Mouse (Mus musculus) forebrain, embryonic 13.5 days (tissue): ENCODE results near the gene Gm4881. TPM values are rescaled to one million over a fixed set of nuclear protein-coding genes. Genes with fewer than 3 reads are reported as not detected.

Source experiments
- ATAC-seq: fragments of 200-750 bp; cut with Nextera tagmentation; 2 replicates; pipeline ENCODE4 v1.8.0; 2017
- H3K27ac ChIP-seq: fragments of 300-500 bp; sonication (generic); 2 replicates; pipeline ENCODE4 v1.5.1; 2015; ENCODE audit warnings: inconsistent platforms, mild to moderate bottlenecking, moderate library complexity
- H3K27me3 ChIP-seq: fragments of 300-500 bp; sonication (generic); 2 replicates; pipeline ENCODE4 v1.6.1; 2015; ENCODE audit warnings: mild to moderate bottlenecking, inconsistent platforms
- H3K36me3 ChIP-seq: fragments of 300-500 bp; sonication (generic); 2 replicates; pipeline ENCODE4 v1.6.1; 2015; ENCODE audit warnings: mild to moderate bottlenecking, inconsistent platforms; ENCODE audit not compliant: poor library complexity, severe bottlenecking
- H3K4me1 ChIP-seq: fragments of 300-500 bp; sonication (generic); 2 replicates; pipeline ENCODE4 v1.6.1; 2015; ENCODE audit warnings: inconsistent platforms
- H3K4me2 ChIP-seq: fragments of 300-500 bp; sonication (generic); 2 replicates; pipeline ENCODE4 v1.6.1; 2015; ENCODE audit warnings: inconsistent platforms, mild to moderate bottlenecking, moderate library complexity
- H3K4me3 ChIP-seq: fragments of 300-500 bp; sonication (generic); 2 replicates; pipeline ENCODE4 v1.5.1; 2015; ENCODE audit warnings: mild to moderate bottlenecking, inconsistent platforms
- H3K9ac ChIP-seq: fragments of 300-500 bp; sonication (generic); 2 replicates; pipeline ENCODE4 v1.6.1; 2015; ENCODE audit warnings: mild to moderate bottlenecking, inconsistent platforms
- H3K9me3 ChIP-seq: fragments of 300-500 bp; sonication (generic); replicated peaks from 2 replicates; pipeline ENCODE4 v1.6.1; 2016; ENCODE audit warnings: inconsistent platforms
- WGBS: fragments of 180-500 bp; shearing (Covaris S2); methylation state at CpG from one replicate; pipeline ENCODE4 v1.1.7; 2015; 5-methylcytosine and 5-hydroxymethylcytosine counted together
- polyA plus RNA-seq: library from polyadenylated mRNA; unstranded; fragments of >200 nt; fragmentation: Nextera tagmentation; extraction: Ambion mirVana; gene quantifications from 2 replicates; pipeline ENCODE4 v1.2.1, GENCODE M21; 2015

Gene Gm4881
- polyA plus RNA-seq, 1 experiment from 2014 or later = 0.43 TPM

- Histone ChIP-seq H3K9me3 (no peaks in the 10 kb centered on the region), H3K27me3 (no peaks in the 10 kb centered on the region), H3K36me3 (peaks cover under 1% of the 10 kb centered on the region; the same call in 1 of the 2 replicates), H3K4me2 (peak within 1 kb of the TSS; percentile 78), H3K27ac (peak within 1 kb of the TSS; percentile 55), H3K4me3 (peak within 1 kb of the TSS; percentile 66), H3K9ac (peak within 1 kb of the TSS; percentile 81), H3K4me1 (peaks cover 10% of the 10 kb centered on the region)
- ATAC-seq = peak; percentile 92
- under 1% methylated on average over 45 of the region's 45 CpGs for WGBS
Measured at GRCm38 (mm10) chr7:24971972-24972893, 27.9 kb upstream of the Gm4881 start, which contains the start of gene Rabac1. Gene Rabac1 (minus strand): TSS chr7:24972754.

GRCm38 (mm10) chr7:24971261-24971971, 27.1 kb upstream of the Gm4881 start:
- WGBS = 10% methylated on average over 19 of the region's 19 CpGs
- Histone ChIP-seq H3K4me2 (peak overlapping the region; percentile 78), H3K27ac (peak overlapping the region; percentile 55; the same call in 1 of the 2 replicates), H3K36me3 (no peaks in the 10 kb centered on the region), H3K27me3 (no peaks in the 10 kb centered on the region), H3K4me3 (peak overlapping the region; percentile 66), H3K9ac (peak overlapping the region; percentile 81), H3K4me1 (peaks cover 10% of the 10 kb centered on the region), H3K9me3 (no peaks in the 10 kb centered on the region)
- ATAC-seq = peak; percentile 39; the same call in 1 of the 2 replicates

GRCm38 (mm10) chr7:24970341-24970740, 26.0 kb upstream of the Gm4881 start:
- H3K4me2 ChIP-seq = no peak overlapping the region
- H3K4me1 ChIP-seq = peaks cover 10% of the 10 kb centered on the region
- WGBS = 99% methylated on average over 3 of the region's 3 CpGs
- no peak overlapping the region for H3K4me3 ChIP-seq
- no peak for ATAC-seq
- no peaks in the 10 kb centered on the region for H3K27me3 ChIP-seq
- no peak overlapping the region for H3K9ac ChIP-seq
- H3K27ac ChIP-seq = no peak overlapping the region
- H3K36me3 ChIP-seq = no peaks in the 10 kb centered on the region
- H3K9me3 ChIP-seq = no peaks in the 10 kb centered on the region

GRCm38 (mm10) chr7:24969805-24970204, 25.5 kb upstream of the Gm4881 start:
- no peaks in the 10 kb centered on the region for H3K9me3 ChIP-seq
- H3K36me3 ChIP-seq = no peaks in the 10 kb centered on the region
- 63% methylated on average over 12 of the region's 12 CpGs for WGBS
- no peak overlapping the region for H3K27ac ChIP-seq
- no peak overlapping the region; the same call in 1 of the 2 replicates for H3K9ac ChIP-seq
- no peak overlapping the region for H3K4me3 ChIP-seq
- ATAC-seq = no peak
- peaks cover 10% of the 10 kb centered on the region for H3K4me1 ChIP-seq
- H3K4me2 ChIP-seq = no peak overlapping the region
- H3K27me3 ChIP-seq = no peaks in the 10 kb centered on the region

GRCm38 (mm10) chr7:24968463-24968862, 24.2 kb upstream of the Gm4881 start:
- no peaks in the 10 kb centered on the region for H3K27me3 ChIP-seq
- 78% methylated on average over 6 of the region's 6 CpGs for WGBS
- ATAC-seq = no peak
- H3K4me3 ChIP-seq = no peak overlapping the region
- peaks cover 10% of the 10 kb centered on the region for H3K4me1 ChIP-seq
- H3K9me3 ChIP-seq = no peaks in the 10 kb centered on the region
- H3K27ac ChIP-seq = no peak overlapping the region
- no peak overlapping the region for H3K9ac ChIP-seq
- no peaks in the 10 kb centered on the region for H3K36me3 ChIP-seq
- H3K4me2 ChIP-seq = no peak overlapping the region

GRCm38 (mm10) chr7:24967966-24968365, 23.7 kb upstream of the Gm4881 start:
- Histone ChIP-seq H3K9ac (no peak overlapping the region), H3K27me3 (no peaks in the 10 kb centered on the region), H3K4me2 (no peak overlapping the region), H3K36me3 (no peaks in the 10 kb centered on the region), H3K4me1 (peaks cover 10% of the 10 kb centered on the region), H3K9me3 (no peaks in the 10 kb centered on the region), H3K27ac (no peak overlapping the region), H3K4me3 (no peak overlapping the region)
- WGBS = 89% methylated on average over 8 of the region's 8 CpGs
- no peak for ATAC-seq

- peak; percentile 61; the same call in 1 of the 2 replicates for ATAC-seq
Measured at GRCm38 (mm10) chr7:24964897-24965535, 20.7 kb upstream of the Gm4881 start.

GRCm38 (mm10) chr7:24964288-24964687, 20.0 kb upstream of the Gm4881 start:
- Histone ChIP-seq H3K4me3 (no peak overlapping the region), H3K4me2 (no peak overlapping the region), H3K27ac (no peak overlapping the region), H3K36me3 (no peaks in the 10 kb centered on the region), H3K4me1 (no peaks in the 10 kb centered on the region), H3K27me3 (no peaks in the 10 kb centered on the region), H3K9ac (no peak overlapping the region), H3K9me3 (no peaks in the 10 kb centered on the region)
- ATAC-seq = no peak
- WGBS = 83% methylated on average over 2 of the region's 2 CpGs

More at GRCm38 (mm10) chr7:24964897-24965535, 20.7 kb upstream of the Gm4881 start:
- H3K9me3 ChIP-seq = no peaks in the 10 kb centered on the region
- no peak overlapping the region for H3K9ac ChIP-seq
- H3K27me3 ChIP-seq = no peaks in the 10 kb centered on the region
- no peak overlapping the region for H3K27ac ChIP-seq
- no peaks in the 10 kb centered on the region for H3K36me3 ChIP-seq
- H3K4me2 ChIP-seq = no peak overlapping the region
- no peaks in the 10 kb centered on the region for H3K4me1 ChIP-seq
- no peak overlapping the region for H3K4me3 ChIP-seq
- 17% methylated on average over 5 of the region's 5 CpGs for WGBS

GRCm38 (mm10) chr7:24955226-24955625, 10.9 kb upstream of the Gm4881 start:
- H3K4me1 ChIP-seq = peaks cover 31% of the 10 kb centered on the region
- H3K9me3 ChIP-seq = no peaks in the 10 kb centered on the region
- no peak overlapping the region for H3K27ac ChIP-seq
- H3K27me3 ChIP-seq = peaks cover 73% of the 10 kb centered on the region
- ATAC-seq = no peak
- peak overlapping the region; percentile 41 for H3K9ac ChIP-seq
- H3K36me3 ChIP-seq = no peaks in the 10 kb centered on the region
- WGBS = 4% methylated on average over 29 of the region's 33 CpGs
- H3K4me2 ChIP-seq = peak overlapping the region; percentile 64
- H3K4me3 ChIP-seq = peak overlapping the region; percentile 39

- Histone ChIP-seq H3K4me1 (peaks cover 35% of the 10 kb centered on the region), H3K9ac (peak overlapping the region; percentile 51), H3K27ac (no peak overlapping the region), H3K4me2 (peak overlapping the region; percentile 64), H3K9me3 (no peaks in the 10 kb centered on the region), H3K36me3 (no peaks in the 10 kb centered on the region), H3K4me3 (peak overlapping the region; percentile 39), H3K27me3 (peaks cover 81% of the 10 kb centered on the region)
- peak; percentile 37; the same call in 1 of the 2 replicates for ATAC-seq
- 2% methylated on average over 25 of the region's 30 CpGs for WGBS
Measured at GRCm38 (mm10) chr7:24954450-24954849, 10.2 kb upstream of the Gm4881 start.

- Histone ChIP-seq H3K27me3 (peaks cover 86% of the 10 kb centered on the region), H3K9me3 (no peaks in the 10 kb centered on the region), H3K27ac (no peak overlapping the region), H3K4me3 (peak overlapping the region; percentile 39), H3K9ac (peak overlapping the region; percentile 51), H3K4me1 (peaks cover 35% of the 10 kb centered on the region), H3K36me3 (no peaks in the 10 kb centered on the region), H3K4me2 (peak overlapping the region; percentile 64)
- WGBS = 5% methylated on average over 24 of the region's 24 CpGs
- ATAC-seq = no peak
Measured at GRCm38 (mm10) chr7:24953966-24954365, 9.7 kb upstream of the Gm4881 start.
